Mouse (Mus musculus) neural tube, embryonic 11.5 days (tissue): Measurements from ENCODE around the gene Gad1. TPM values are rescaled to one million over a fixed set of nuclear protein-coding genes. Genes with fewer than 3 reads are reported as not detected.

Experiments
- ATAC-seq: fragments of 200-750 bp; cut with Nextera tagmentation; 2 replicates; pipeline ENCODE4 v1.8.0; 2017; ENCODE audit warnings: moderate number of reproducible peaks, mild to moderate bottlenecking, moderate TSS enrichment, moderate library complexity; ENCODE audit not compliant: insufficient read depth, low FRiP score, low TSS enrichment
- DNase-seq: peaks from one replicate; pipeline ENCODE4 v3.0.0-alpha.2; 2015; ENCODE audit warnings: low spot score
- H3K27ac ChIP-seq: fragments of 300-500 bp; sonication (generic); 2 replicates; pipeline ENCODE4 v1.5.1; 2014; ENCODE audit warnings: low read depth, mild to moderate bottlenecking, low read length
- H3K27me3 ChIP-seq: fragments of 300-500 bp; sonication (generic); 2 replicates; pipeline ENCODE4 v1.6.1; 2014; ENCODE audit warnings: mild to moderate bottlenecking, low read length, mixed read lengths; ENCODE audit not compliant: control insufficient read depth, insufficient read depth
- H3K36me3 ChIP-seq: fragments of 300-500 bp; sonication (generic); 2 replicates; pipeline ENCODE4 v1.6.1; 2014; ENCODE audit warnings: mild to moderate bottlenecking, low read length, moderate library complexity, mixed read lengths; ENCODE audit not compliant: control insufficient read depth, insufficient read depth
- H3K4me1 ChIP-seq: fragments of 300-500 bp; sonication (generic); 2 replicates; pipeline ENCODE4 v1.6.1; 2014; ENCODE audit warnings: low read length, mixed read lengths; ENCODE audit not compliant: control insufficient read depth, insufficient read depth
- H3K4me2 ChIP-seq: fragments of 300-500 bp; sonication (generic); 2 replicates; pipeline ENCODE4 v1.6.1; 2014; ENCODE audit warnings: low read depth, mild to moderate bottlenecking, moderate library complexity
- H3K4me3 ChIP-seq: fragments of 300-500 bp; sonication (generic); 2 replicates; pipeline ENCODE4 v1.5.1; 2014; ENCODE audit warnings: low read depth, low read length
- H3K9ac ChIP-seq: fragments of 300-500 bp; sonication (generic); 2 replicates; pipeline ENCODE4 v1.6.1; 2014; ENCODE audit warnings: mild to moderate bottlenecking, low read length
- H3K9me3 ChIP-seq: fragments of 300-500 bp; sonication (generic); 2 replicates; pipeline ENCODE4 v1.6.1; 2016; ENCODE audit warnings: low read length; ENCODE audit not compliant: control insufficient read depth
- WGBS: fragments of 180-500 bp; shearing (Covaris S2); extraction: QIAGEN DNeasy Blood & Tissue Kit; methylation state at CpG from one replicate; pipeline ENCODE4 v1.1.7; 2014; 5-methylcytosine and 5-hydroxymethylcytosine counted together
- polyA plus RNA-seq: library from polyadenylated mRNA; unstranded; fragments of >200 nt; fragmentation: Nextera tagmentation; extraction: Ambion mirVana; gene quantifications from 2 replicates; pipeline ENCODE4 v1.2.1, GENCODE M21; 2014

Gene Gad1
- polyA plus RNA-seq, 1 experiment from 2014 or later, result 9.4 TPM

- ATAC-seq (0 out of 2 replicates have a peak, but pooled peaks have one; percentile 50), DNase-seq (peak; percentile 44)
- peak overlapping the region; percentile 19; the same call in 1 of the 2 replicates for H3K4me2 ChIP-seq
- no peak overlapping the region for H3K4me3 ChIP-seq
- 14% methylated on average over 10 of the region's 10 CpGs for WGBS
- no peaks in the 10 kb centered on the region for H3K4me1 ChIP-seq
- H3K9ac ChIP-seq, result no peak overlapping the region
- no peaks in the 10 kb centered on the region for H3K36me3 ChIP-seq
- no peaks in the 10 kb centered on the region for H3K27me3 ChIP-seq
- H3K9me3 ChIP-seq, result no peaks in the 10 kb centered on the region
- H3K27ac ChIP-seq, result no peak overlapping the region
Measured at GRCm38 (mm10) chr2:70629339-70629761, 76.5 kb downstream of the Gad1 start.

DNA sequence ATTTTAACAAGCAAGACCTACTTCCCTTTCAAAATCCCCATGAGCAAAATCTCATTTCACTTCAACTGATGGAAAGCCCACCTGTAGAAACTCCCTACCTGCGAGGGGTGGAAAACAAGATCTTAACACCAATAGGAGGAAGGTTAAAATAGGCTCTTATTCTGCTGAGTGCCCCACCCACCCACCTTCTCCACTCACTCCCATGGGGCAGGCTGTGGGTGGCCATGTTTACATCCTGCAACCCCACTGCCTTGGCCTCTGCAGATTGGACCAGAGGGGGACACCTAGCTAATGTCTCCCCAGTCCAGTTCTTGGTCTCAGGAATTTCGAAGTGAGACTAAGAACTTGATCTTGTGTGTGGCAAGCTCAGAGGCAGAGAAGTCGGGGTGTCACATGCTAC, 77.0 kb downstream of the Gad1 start:
- Histone ChIP-seq H3K4me2 (no peak overlapping the region), H3K27me3 (no peaks in the 10 kb centered on the region), H3K27ac (no peak overlapping the region), H3K9me3 (no peaks in the 10 kb centered on the region), H3K9ac (no peak overlapping the region), H3K4me3 (no peak overlapping the region), H3K36me3 (no peaks in the 10 kb centered on the region), H3K4me1 (no peaks in the 10 kb centered on the region)
- ATAC-seq (no peak), DNase-seq (no peak)
- WGBS, result 65% methylated on average over 3 of the region's 3 CpGs

- H3K4me2 ChIP-seq, result no peak overlapping the region
- no peak for ATAC-seq
- no peak overlapping the region for H3K9ac ChIP-seq
- no peaks in the 10 kb centered on the region for H3K4me1 ChIP-seq
- no peaks in the 10 kb centered on the region for H3K9me3 ChIP-seq
- no peak overlapping the region for H3K4me3 ChIP-seq
- no peaks in the 10 kb centered on the region for H3K27me3 ChIP-seq
- H3K36me3 ChIP-seq, result no peaks in the 10 kb centered on the region
- no peak overlapping the region for H3K27ac ChIP-seq
- DNase-seq, result no peak
- WGBS, result 81% methylated on average over 1 of the region's 1 CpGs
Measured at GRCm38 (mm10) chr2:70631321-70631720, 78.4 kb downstream of the Gad1 start.

- Histone ChIP-seq H3K27me3 (no peaks in the 10 kb centered on the region), H3K36me3 (no peaks in the 10 kb centered on the region), H3K4me3 (no peak overlapping the region), H3K4me1 (no peaks in the 10 kb centered on the region), H3K4me2 (no peak overlapping the region), H3K9me3 (no peaks in the 10 kb centered on the region), H3K9ac (no peak overlapping the region), H3K27ac (no peak overlapping the region)
- ATAC-seq (no peak), DNase-seq (no peak)
- 91% methylated on average over 1 of the region's 1 CpGs for WGBS
Measured at GRCm38 (mm10) chr2:70632412-70632811, 79.5 kb downstream of the Gad1 start.

- Histone ChIP-seq H3K36me3 (no peaks in the 10 kb centered on the region), H3K27me3 (no peaks in the 10 kb centered on the region), H3K9me3 (no peaks in the 10 kb centered on the region), H3K4me3 (no peak overlapping the region), H3K4me1 (no peaks in the 10 kb centered on the region), H3K4me2 (no peak overlapping the region), H3K27ac (no peak overlapping the region), H3K9ac (no peak overlapping the region)
- 93% methylated on average over 5 of the region's 5 CpGs for WGBS
- no peak for ATAC-seq
- DNase-seq, result no peak
Measured at GRCm38 (mm10) chr2:70634028-70634690, 81.3 kb downstream of the Gad1 start.

DNA sequence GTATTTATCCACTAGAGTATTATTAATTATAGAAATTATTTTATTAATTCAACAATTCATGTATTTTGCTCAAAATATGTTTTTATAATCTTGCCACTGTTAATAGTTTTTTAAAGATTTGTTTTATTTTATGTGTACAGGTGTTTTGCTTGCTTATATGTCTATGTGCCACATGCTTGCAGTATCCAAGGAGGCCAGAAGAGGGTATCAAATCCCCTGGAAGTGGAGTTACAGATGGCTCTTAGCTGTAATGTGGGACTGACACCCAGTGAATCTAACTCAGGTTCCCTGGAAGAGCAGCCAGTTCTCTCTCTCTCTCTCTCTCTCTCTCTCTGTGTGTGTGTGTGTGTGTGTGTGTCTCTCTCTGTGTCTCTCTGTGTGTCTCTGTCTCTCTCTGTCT, 88.1 kb downstream of the Gad1 start:
- H3K36me3 ChIP-seq, result no peaks in the 10 kb centered on the region

GRCm38 (mm10) chr2:70642971-70643565, 90.2 kb downstream of the Gad1 start:
- H3K4me1 ChIP-seq, result peaks cover 7% of the 10 kb centered on the region
- no peaks in the 10 kb centered on the region for H3K9me3 ChIP-seq
- no peak overlapping the region for H3K4me2 ChIP-seq
- no peaks in the 10 kb centered on the region for H3K36me3 ChIP-seq
- no peak overlapping the region for H3K4me3 ChIP-seq
- ATAC-seq (no peak), DNase-seq (peak; percentile 19)
- no peak overlapping the region for H3K9ac ChIP-seq
- no peaks in the 10 kb centered on the region for H3K27me3 ChIP-seq
- H3K27ac ChIP-seq, result peak overlapping the region; percentile 54; the same call in 1 of the 2 replicates
- 39% methylated on average over 16 of the region's 16 CpGs for WGBS

More for the DNA sequence above, 88.1 kb downstream of the Gad1 start:
- H3K9me3 ChIP-seq, result no peaks in the 10 kb centered on the region
- H3K4me1 ChIP-seq, result peaks cover 7% of the 10 kb centered on the region
- H3K27ac ChIP-seq, result no peak overlapping the region
- no peak for ATAC-seq
- H3K27me3 ChIP-seq, result no peaks in the 10 kb centered on the region
- H3K9ac ChIP-seq, result no peak overlapping the region
- no peak overlapping the region for H3K4me3 ChIP-seq
- no peak overlapping the region for H3K4me2 ChIP-seq
- DNase-seq, result no peak

- DNase-seq (no peak), ATAC-seq (no peak)
- 84% methylated on average over 6 of the region's 6 CpGs for WGBS
- no peak overlapping the region for H3K27ac ChIP-seq
- H3K9ac ChIP-seq, result no peak overlapping the region
- peaks cover 7% of the 10 kb centered on the region for H3K4me1 ChIP-seq
- H3K36me3 ChIP-seq, result no peaks in the 10 kb centered on the region
- H3K9me3 ChIP-seq, result no peaks in the 10 kb centered on the region
- no peak overlapping the region for H3K4me2 ChIP-seq
- no peaks in the 10 kb centered on the region for H3K27me3 ChIP-seq
- no peak overlapping the region for H3K4me3 ChIP-seq
Measured at GRCm38 (mm10) chr2:70645266-70645780, 92.5 kb downstream of the Gad1 start.

DNA sequence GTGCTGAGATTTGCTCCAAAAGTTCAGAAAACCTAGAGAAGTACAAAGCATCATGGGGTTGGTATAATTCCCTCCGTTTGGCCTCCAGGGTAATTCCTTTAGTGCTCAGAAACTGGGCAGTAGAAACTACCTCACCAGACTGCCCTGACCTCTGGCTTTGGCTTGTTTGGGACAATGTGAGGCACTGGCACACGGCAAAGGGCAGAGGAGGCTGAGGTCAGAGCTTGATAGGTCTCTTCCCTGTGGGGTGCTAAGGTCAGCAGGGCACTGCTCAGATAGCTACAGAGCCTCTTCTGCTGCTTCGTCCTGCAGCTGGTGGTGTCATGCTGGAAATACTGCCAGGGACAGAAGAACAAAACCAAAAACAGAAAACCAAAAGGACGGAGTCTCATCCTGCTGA, 94.8 kb downstream of the Gad1 start:
- H3K27me3 ChIP-seq, result no peaks in the 10 kb centered on the region
- no peak overlapping the region for H3K4me2 ChIP-seq
- no peaks in the 10 kb centered on the region for H3K36me3 ChIP-seq
- no peak overlapping the region for H3K9ac ChIP-seq
- no peak for ATAC-seq
- no peak overlapping the region for H3K4me3 ChIP-seq
- H3K4me1 ChIP-seq, result peaks cover 6% of the 10 kb centered on the region
- no peak overlapping the region for H3K27ac ChIP-seq
- no peaks in the 10 kb centered on the region for H3K9me3 ChIP-seq
- no peak for DNase-seq
- WGBS, result 25% methylated on average over 4 of the region's 4 CpGs
